Mouse (Mus musculus) urinary bladder, postnatal 36 days (tissue): ENCODE results near the gene Vmac.

Experiments used
- DNase-seq, 2 experiments: peaks; one replicate each; pipeline ENCODE4 v3.0.0; 2022; ENCODE audit warnings: low spot score in 2 of 2, mixed read lengths in 1 of 2

Gene Vmac

DNA sequence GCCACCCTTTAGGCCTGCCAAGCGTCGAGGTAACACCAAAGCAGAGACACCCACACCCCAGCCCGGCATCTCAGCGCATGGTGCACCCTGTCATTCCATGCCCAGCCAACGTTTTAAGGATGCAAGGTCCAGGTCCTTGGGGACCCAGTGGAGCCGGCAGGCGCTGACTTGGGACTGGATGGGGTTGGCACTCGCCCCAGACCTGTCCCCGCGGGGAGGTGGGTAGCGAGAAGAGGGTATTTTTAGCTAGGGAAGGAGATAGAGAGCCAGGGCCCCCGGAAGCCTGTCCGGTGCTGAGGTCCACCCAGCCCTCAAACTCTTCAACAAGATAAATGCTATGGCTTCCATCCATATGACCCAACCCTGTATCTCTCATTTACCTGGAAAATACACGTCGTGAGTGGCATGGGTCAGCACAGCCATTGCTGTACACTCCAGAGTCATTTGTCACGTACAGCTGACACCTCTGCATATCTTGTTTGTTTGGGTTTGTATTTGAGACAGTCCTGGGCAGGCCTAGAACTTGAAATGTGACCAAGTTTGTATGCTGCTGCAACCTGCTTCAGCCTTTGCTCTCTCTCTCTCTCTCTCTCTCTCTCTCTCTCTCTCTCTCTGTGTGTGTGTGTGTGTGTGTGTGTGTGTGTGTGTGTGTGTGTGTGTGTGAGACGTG lies 22.4 kb upstream of the Vmac start:
- no peak for DNase-seq

DNA sequence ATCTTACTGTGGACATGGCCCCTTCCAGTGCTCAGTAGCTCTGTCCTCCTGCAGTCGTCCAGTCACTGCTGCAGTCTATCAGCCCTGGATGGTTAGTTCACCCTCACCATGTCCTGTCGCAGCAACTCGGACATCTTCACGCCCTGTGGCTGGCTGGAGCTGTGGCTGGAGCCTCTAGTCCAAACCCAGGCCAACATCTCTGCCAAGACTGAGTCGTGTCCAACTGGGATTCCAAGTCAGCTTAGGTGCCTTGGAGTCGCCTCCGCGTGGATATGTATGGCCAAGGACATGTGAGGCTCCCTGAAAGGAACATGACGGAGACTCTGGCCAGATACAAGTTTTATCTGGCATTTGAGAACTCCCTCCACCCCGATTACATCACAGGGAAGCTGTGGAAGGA lies 20.4 kb upstream of the Vmac start:
- DNase-seq, result no peak

DNA sequence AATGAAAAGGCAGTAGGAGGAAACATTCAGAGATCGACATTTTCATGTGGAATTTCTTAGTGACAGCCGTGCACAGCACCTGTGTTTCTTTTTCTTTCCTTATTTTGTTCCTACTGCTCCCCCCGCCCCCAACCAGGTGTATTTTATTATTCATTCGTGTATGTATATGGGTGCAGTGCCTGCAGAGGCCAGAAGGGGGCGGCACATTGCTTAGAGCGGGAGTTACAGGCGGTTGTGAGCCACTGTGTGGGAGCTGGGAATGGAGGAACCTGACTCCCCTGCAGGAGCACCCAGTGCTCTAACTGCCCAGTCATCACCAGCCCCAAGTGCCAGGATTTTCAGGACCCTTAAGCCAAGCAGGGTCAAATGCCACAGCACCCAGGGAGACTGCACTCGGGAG lies 18.7 kb upstream of the Vmac start:
- DNase-seq, result no peak

DNA sequence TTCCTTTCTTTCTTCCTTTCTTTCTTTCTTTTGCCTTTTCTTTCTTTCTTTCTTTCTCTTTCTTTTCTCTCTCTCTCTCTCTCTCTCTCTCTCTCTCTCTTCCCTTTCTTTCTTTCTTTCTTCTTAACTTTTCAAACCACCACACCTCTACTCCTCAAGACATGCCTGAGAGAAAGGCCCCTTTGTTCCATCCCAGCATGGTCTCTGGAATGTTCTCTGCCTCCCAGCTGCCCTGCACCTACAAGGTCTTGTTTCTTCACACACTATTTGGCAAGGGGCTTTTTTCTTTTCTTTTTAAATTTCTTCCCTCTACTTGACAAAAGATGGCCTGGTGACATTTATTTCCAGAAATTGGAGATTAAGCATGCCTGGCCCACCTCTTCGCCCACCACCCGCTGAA lies 11.8 kb upstream of the Vmac start:
- DNase-seq, result no peak

DNA sequence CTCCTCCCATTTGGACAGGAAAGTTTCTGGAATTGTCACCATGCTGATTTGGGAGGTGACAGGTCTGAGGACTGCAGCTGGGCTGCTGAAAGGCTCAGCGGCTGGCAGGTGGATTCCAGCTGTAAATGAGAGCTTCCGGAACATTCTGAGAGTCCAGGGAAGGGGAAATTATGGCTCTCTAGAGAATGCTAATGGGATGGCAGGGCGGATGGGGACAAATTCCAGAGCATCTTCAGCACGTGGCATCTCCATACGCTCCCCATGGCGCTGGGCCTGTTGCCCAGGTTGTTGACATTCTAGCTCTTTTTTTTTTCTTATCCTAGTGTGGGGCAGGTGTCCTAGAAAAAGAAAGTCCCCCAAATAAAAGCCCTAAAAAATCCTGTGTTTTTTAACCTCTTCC lies 11.3 kb upstream of the Vmac start:
- DNase-seq, result no peak

DNA sequence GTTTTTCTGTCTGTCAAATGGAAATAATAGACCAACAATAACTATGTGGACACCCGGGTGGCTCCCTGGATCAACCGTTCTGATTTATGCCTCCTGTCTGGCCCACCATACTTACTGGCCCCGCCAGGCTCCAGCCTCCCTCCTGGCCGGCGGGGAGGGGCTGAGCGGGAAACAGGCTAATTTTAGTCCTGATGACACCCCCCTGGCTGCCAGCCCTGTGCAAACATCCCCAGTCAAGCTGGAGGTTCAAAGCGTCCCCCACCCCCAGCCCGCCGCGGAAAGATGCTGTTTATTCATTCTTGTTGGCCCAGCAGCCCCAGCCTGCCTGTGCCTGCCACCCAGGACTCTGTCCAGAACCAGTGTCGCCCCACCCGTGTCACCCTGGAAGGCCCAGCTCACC lies 10.3 kb upstream of the Vmac start:
- peak; percentile 28 to 34 for DNase-seq

DNA sequence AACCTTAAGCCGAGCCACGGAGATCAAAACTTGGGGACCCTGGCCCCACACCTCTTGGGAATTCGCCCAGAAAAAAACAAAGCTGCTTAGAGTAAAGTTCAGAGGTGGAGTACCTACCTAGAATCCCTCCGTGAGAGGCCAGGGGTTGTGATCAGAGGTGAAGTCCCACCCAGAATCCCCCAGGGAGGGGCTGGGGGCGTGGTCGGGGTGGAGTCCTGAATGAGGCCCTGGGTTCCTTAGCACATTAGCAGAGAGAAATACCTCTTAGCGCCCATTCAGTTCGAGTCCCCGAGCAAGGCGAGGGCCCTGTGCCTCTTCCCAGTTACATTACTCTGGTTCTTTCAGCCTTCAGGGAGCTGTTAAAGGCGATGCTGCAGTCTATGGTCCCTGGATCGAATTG lies 9.8 kb upstream of the Vmac start:
- no peak for DNase-seq

DNA sequence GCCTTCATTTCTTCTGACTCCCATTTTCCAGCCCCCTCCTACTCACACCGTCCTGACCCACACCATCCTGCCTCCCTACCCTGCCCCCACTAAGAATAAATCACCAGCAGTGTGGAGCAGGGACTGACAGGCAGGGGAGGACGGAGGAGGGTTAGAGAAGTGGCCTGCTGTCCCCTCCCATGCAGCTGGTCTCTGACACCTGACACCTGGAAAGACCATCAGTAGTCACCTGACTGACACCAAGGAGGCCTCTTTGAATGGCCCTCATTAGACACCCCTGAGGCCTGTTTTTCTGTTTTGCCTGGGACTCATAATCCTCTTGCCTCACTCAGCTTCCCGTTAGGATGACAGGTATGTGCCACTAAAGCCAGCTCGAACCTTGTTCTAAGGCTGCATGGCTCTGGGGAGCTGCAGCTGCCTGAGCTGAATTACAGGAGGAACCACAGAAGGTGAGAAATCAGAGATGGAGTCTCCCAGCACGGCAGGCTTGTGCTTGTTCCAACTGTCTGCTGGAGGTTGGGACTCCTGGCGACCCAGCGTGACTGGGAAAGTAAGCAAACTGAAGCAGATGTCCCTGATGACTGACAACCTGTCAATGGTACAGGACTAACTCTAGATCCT lies 9.3 kb upstream of the Vmac start:
- no peak for DNase-seq

DNA sequence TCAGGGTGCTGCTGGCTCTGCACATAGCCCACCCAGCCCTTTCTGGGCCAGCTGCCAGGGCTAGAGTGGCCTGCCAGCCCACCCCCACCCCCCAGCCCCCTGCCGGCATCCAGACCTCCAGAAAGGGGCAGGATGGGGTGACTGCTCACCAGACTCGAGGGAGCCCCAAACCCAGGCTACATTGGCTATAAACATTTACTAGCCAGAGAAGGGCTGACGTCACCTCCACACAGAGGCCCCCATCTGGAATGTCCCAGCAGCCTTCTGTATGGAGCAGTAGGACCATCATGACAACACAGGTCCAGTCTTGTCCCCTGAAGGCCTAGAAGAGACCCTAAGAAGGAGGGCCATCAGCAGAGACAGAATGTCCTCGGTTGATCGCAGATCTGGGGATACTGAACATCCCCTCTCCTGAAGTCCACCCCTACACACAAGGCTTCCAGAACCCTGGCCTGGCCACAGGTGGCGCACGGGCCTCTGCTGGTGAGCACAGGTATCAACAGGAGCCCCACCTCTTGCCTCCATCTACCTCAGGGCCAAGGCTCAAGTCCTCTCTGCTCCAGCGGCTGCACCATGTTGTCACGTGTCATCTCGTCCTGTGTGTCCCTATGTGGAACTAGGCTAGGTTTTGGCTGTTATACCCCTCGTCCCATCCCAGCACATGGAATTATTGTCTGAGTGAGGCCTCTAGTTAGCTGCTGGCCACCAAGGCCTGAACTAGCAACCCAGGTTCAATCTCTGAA lies 5.8 kb upstream of the Vmac start:
- DNase-seq, result no peak

DNA sequence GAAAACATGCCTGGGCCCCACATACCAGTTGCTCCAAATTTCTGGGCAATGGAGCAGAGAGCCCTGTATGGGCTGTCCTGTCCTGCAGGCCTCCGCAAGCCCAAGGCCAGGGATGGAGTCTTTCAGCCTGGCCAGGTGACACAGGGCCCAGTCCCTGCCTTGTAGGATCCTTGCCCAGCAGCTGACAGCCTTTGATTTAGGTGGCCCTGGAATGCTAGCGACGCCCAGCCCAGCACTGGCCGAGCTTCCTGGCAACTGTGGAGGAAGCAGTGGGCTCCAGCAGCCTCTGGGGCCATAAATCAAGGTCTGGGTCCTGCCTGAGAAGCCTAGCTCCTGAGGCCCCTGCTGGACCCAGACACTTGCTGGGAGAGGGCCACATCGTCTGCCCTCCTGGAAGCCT lies 4.6 kb upstream of the Vmac start:
- DNase-seq, result no peak

DNA sequence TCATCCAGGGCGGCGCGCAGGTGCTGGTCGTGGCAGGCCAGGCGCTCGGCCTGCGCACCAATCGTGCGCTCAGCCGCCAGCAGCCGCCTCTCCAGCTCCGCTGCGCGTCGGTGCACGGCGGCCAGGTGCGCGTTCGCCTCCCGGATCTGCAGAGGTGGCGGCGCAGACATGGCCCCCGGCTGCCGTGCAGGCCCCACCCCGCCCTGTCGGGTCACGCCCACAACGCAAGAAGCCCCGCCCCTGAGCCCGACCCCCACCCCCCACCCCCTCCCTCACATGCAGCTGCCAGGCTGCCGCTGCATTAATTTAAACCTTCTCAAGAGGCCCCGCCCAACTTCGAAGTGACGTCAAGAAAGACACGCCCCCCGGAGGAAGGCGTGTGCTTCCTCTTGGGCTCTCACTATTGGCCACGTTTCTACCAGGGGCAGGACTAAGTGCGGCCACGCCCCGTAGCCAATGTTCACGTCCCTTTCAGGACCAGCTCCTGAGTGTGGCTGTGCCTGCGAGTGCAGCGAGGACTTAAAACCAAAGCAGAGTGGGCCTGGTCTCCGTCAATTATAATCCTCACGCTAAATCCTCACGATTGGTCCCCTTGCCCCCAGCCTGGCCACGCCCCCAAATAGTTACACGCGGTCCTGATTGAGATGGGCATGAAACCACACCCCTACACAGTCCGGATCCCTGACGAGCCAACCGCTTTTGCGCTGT lies 1.0 kb downstream of the Vmac start:
- DNase-seq, result peak; percentile 97 to 98

DNA sequence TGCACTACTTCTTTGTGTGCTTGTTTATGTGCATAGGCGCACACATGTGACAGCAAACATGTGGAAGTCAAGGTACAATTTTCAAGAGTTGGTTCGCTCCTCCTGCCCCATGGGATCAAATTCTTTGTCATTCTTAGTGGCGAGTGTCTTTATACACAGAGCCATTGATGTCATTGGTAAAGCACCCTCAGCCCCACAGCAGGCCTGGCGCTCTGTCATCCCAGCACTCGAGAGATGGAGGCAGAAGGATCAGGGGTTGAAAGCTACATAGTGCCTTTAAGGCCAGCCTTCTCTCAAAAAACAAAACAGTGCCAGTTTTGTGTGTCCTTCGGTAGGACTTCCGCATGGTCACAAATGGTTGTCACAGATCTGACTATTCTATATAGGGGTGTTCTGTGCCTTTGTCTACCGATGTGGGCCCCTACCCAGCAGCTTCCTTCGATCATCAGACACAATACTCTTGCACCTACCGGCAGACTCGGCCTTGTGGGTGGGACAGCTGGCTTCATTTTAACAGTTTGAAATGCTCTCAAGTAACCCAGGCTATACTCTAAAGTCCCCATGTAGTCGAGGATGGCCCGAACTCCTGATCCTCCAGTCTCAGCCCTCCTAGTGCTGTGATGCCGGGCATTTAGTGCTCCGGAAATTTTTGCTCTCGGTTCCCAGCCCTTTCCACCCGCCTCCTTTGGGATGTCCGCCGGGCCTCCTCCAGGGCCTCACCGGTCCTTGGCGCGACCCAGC lies 1.7 kb downstream of the Vmac start:
- no peak for DNase-seq

DNA sequence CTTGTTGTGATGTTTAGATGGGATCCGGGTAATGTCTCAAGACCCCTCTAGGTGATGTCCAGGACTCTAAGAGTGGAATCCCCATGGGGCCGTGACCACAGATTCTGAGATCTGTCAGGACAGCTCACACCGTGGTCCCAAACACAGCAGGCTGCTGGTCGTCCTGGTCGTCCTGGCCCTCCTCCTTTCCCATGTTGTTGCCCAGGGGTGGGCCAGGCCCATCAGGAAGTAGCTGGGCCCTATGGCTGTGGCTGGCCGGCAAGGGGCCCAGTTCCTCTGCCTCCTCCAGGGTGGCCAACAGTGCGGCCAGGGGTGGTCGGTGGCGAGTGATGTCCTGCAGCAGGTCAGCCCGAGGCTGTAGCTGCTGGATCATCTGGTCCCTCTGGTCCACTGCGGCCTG lies 2.5 kb downstream of the Vmac start:
- no peak for DNase-seq

DNA sequence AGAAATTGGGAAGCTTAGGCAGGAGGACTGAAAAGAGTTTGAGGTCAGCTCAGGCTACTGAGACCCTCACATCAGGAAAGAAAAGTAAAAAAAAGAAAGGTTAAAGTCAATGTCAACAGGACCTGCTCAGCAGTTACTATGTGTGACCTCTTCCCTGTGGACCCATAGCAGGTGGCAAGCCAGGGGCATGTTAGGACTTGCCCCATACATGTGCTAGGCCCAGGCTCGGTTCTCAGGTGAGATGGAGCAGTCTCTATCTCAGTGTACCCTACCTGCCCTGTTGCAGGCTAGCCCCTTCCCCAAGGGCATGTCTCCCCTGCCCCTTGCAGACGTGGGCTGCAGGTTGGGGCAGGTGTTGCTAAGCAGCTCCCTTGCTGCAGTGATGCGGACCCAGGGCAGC lies 8.1 kb downstream of the Vmac start:
- no peak for DNase-seq

DNA sequence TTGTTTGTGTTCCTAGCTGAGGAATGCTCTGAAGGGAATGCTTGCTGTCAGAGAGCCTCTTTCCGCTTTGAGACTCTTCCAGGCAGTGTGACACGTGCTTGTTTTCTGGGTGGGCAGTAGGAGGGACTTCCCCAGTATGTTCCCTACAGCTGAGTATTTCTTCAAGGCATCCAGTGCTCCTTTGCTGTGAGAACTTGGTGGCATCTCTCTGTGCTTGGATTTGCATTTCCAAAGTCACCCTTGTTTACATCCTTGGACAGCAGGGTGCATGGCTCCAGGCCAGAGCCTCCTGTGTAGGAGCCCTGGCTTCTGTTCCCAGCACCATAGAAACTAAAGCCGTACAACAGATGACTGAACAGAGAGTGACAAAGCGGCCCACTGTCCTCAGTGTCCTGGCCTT lies 9.1 kb downstream of the Vmac start:
- no peak for DNase-seq

DNA sequence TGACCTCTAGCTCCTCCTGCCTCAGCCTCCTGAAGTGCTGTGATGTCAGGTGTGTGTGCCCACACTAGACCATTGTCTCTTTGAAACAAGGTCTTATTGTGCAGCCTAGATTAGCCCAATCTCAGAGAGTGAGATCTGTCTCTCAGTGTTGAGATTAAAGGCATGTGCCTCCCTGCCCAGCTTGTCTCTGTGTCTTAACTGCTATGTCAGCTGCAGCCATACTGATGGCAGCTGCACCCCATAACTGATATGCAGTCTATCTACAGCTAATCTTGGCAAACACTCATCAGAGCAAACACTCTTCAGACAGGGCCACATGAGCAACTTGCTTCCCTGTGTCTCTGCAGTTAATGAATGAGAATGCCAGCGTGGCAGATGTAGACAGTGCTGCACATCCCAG lies 11.3 kb downstream of the Vmac start:
- no peak for DNase-seq

DNA sequence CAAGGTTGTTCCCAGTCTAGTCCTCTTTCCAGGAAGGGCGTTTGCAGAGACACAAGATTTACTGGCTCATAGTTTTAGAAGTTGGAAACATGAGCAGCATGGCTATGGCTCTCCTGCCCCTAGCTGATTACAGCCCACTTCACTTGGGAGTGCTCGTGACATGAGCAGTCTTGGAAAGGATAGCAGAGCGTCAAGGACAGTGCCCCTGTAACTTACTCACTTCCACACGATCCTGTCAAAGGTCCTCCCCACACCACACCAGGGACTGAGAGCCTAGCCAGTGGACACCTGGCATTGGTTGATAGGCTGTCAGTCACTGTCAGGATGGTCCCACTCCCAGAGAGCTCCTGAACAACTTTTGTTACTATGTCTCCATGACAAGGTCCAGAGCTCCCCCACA lies 14.8 kb downstream of the Vmac start:
- DNase-seq, result no peak

DNA sequence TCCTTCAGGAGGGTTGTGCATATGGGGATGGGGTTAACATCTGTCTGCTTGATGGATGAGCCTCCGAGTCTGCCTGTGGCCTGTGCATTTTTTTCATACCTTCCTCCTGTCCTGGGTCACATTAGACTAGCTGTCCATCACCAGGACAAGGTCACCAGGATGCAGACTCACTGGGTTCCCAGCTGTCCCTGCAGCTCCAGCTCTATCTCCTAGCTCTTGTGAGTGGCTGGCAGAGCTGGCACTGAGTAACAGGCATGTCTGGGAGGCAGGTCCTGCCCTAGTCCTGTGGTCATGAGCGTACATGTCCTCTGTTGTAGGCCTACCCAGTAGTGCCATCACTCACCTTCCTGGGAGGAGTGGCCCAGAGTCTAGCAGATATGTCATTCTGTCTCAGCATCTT lies 17.4 kb downstream of the Vmac start:
- no peak for DNase-seq

DNA sequence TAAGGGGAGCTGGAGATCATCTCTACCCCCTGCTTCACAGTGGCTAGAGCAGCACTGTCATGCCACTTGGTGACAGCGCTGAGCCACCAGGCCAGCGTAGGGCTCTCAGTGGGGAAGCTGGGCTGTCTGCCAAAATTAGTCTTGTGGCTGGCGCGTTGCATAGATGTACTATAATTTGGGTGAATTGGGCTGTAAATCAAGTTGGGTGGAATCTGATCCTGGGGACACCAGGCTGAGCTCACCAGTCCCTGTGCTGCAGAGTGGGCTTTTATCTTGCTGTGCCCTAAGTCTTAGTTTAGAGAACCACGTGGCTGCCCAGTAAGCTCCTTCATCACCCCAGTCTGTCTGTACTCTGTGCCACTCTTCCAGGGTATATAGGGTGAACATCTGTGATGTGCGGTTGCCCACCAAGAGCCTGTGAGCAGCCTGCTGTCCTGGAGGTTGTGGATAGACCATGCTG lies 23.9 kb downstream of the Vmac start:
- DNase-seq, result peak in 1 of 2 experiments; percentile 26

DNA sequence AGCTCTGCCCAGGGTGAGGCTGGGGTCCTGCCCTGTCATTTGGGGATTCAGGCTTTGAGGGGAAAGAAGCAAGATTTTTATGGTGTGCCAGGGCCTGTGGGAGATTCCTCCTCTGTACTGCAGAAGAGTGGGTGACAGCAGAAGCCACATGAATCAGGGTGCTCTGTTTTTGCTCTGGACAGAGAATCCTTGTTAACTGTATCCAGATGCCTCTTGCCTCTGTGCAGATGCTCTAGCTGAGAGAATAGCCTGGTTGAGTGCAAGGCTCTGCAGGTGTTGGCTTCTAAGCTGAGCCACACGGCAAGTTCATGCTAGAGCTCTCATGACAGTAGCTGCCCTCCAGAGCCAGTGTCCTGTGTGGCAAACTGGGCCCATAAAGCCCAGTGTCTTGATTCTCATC lies 24.4 kb downstream of the Vmac start:
- DNase-seq, result no peak

DNA sequence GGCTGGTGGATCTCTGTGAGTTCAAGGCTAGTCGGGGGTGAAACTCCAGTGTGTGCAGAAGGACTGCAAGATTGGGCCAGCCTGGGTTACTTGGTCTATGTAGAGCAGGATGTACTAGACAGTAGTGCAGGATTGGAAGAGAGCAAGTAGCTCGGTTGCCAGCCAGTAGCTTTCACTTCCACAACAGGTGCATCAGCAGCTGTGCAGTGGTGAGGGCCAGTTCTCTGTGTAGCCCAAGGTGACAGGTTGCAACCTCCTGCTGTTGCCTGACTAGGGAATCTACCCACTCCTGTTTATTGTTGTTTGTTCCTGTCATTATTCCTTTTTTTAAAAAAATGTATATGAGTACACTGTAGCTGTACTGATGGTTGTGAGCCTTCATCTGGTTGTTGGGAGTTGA lies 29.1 kb downstream of the Vmac start:
- no peak for DNase-seq

DNA sequence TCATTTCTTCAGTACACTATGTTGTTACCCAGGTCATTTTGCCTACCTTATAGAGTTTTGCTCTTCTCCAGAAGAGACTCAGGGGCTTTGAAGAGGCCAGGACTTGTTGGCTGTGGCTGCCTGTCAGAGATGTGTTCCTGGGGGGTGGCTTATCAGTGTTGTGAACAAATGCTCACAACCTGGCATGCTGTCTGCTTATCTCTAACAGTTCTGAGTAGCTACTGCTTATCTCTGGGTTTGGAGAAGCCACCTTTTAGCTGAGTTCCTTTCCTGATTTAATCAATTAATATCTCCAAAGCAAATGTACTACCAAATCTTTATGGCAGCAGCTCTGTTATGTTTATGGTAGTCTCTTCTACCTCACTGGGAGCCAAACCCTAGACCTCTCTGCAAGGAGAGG lies 29.8 kb downstream of the Vmac start:
- DNase-seq, result no peak
